Mouse (Mus musculus): ENCODE measurements at regions not wholly inside any gene's neighbourhood (a gene's known extent, or its start where the extent isn't known, plus 50 kb on each side); places are given as distances from the start of the nearest gene placed in this dataset.

GRCm38 (mm10) chr16:79450871-79451270 is 360.0 kb upstream of the Tmprss15 start:
- TF ChIP-seq CTCF (IDR thresholded peaks at IDR 0.05; ENCODE audit: low read depth, low read length): no peak
- Histone ChIP-seq H3K4me1 (ENCODE audit: control insufficient read depth, insufficient read depth, low read length) (no peaks in the 10 kb centered on the region), H3K4me3 (ENCODE audit: insufficient read depth, low read length) (no peak overlapping the region), H3K27ac (ENCODE audit: insufficient read depth, low read depth, low read length) (no peak overlapping the region)

- Histone ChIP-seq H3K27ac (ENCODE audit: insufficient read depth, low read depth, low read length) (no peak overlapping the region), H3K4me1 (ENCODE audit: control insufficient read depth, insufficient read depth, low read length) (no peaks in the 10 kb centered on the region), H3K4me3 (ENCODE audit: insufficient read depth, low read length) (no peak overlapping the region)
- no peak for TF ChIP-seq CTCF (IDR thresholded peaks at IDR 0.05; ENCODE audit: low read depth, low read length)
- no peak for TF ChIP-seq POLR2A (IDR thresholded peaks at IDR 0.05; ENCODE audit: borderline replicate concordance, low read depth, low read length)
These were observed 358.8 kb upstream of the Tmprss15 start for GRCm38 (mm10) chr16:79449732-79450131.

GRCm38 (mm10) chr16:79407385-79407784 is 316.5 kb upstream of the Tmprss15 start:
- no peaks in the 10 kb centered on the region for H3K4me1 ChIP-seq (ENCODE audit: control insufficient read depth, insufficient read depth, low read length)
- no peak overlapping the region for H3K4me3 ChIP-seq (ENCODE audit: insufficient read depth, low read length)
- H3K27ac ChIP-seq (ENCODE audit: insufficient read depth, low read depth, low read length): no peak overlapping the region
- TF ChIP-seq POLR2A (IDR thresholded peaks at IDR 0.05; ENCODE audit: borderline replicate concordance, low read depth, low read length) (no peak), CTCF (IDR thresholded peaks at IDR 0.05; ENCODE audit: low read depth, low read length) (no peak)

- Histone ChIP-seq H3K4me1 (ENCODE audit: control insufficient read depth, insufficient read depth, low read length) (no peaks in the 10 kb centered on the region), H3K4me3 (ENCODE audit: insufficient read depth, low read length) (no peak overlapping the region), H3K27ac (ENCODE audit: insufficient read depth, low read depth, low read length) (no peak overlapping the region)
- no peak for TF ChIP-seq CTCF (IDR thresholded peaks at IDR 0.05; ENCODE audit: low read depth, low read length)
- TF ChIP-seq POLR2A (IDR thresholded peaks at IDR 0.05; ENCODE audit: borderline replicate concordance, low read depth, low read length): no peak
These were observed 315.3 kb upstream of the Tmprss15 start for GRCm38 (mm10) chr16:79406216-79406615.

GRCm38 (mm10) chr16:79404064-79404463 is 313.2 kb upstream of the Tmprss15 start:
- Histone ChIP-seq H3K4me3 (ENCODE audit: insufficient read depth, low read length) (no peak overlapping the region), H3K27ac (ENCODE audit: insufficient read depth, low read depth, low read length) (no peak overlapping the region), H3K4me1 (ENCODE audit: control insufficient read depth, insufficient read depth, low read length) (no peaks in the 10 kb centered on the region)
- TF ChIP-seq CTCF (IDR thresholded peaks at IDR 0.05; ENCODE audit: low read depth, low read length) (no peak), POLR2A (IDR thresholded peaks at IDR 0.05; ENCODE audit: borderline replicate concordance, low read depth, low read length) (no peak)

GRCm38 (mm10) chr16:79400100-79400499 is 309.2 kb upstream of the Tmprss15 start:
- Histone ChIP-seq H3K27ac (ENCODE audit: insufficient read depth, low read depth, low read length) (no peak overlapping the region), H3K4me1 (ENCODE audit: control insufficient read depth, insufficient read depth, low read length) (no peaks in the 10 kb centered on the region), H3K4me3 (ENCODE audit: insufficient read depth, low read length) (no peak overlapping the region)
- TF ChIP-seq CTCF (IDR thresholded peaks at IDR 0.05; ENCODE audit: low read depth, low read length): no peak
- TF ChIP-seq POLR2A (IDR thresholded peaks at IDR 0.05; ENCODE audit: borderline replicate concordance, low read depth, low read length): no peak

GRCm38 (mm10) chr16:79398476-79398875 is 307.6 kb upstream of the Tmprss15 start:
- TF ChIP-seq CTCF (IDR thresholded peaks at IDR 0.05; ENCODE audit: low read depth, low read length) (no peak), POLR2A (IDR thresholded peaks at IDR 0.05; ENCODE audit: borderline replicate concordance, low read depth, low read length) (no peak)
- Histone ChIP-seq H3K27ac (ENCODE audit: insufficient read depth, low read depth, low read length) (no peak overlapping the region), H3K4me3 (ENCODE audit: insufficient read depth, low read length) (no peak overlapping the region), H3K4me1 (ENCODE audit: control insufficient read depth, insufficient read depth, low read length) (no peaks in the 10 kb centered on the region)

- TF ChIP-seq CTCF (IDR thresholded peaks at IDR 0.05; ENCODE audit: low read depth, low read length): no peak
- no peak for TF ChIP-seq POLR2A (IDR thresholded peaks at IDR 0.05; ENCODE audit: borderline replicate concordance, low read depth, low read length)
- H3K27ac ChIP-seq (ENCODE audit: insufficient read depth, low read depth, low read length): no peak overlapping the region
- no peak overlapping the region for H3K4me3 ChIP-seq (ENCODE audit: insufficient read depth, low read length)
- H3K4me1 ChIP-seq (ENCODE audit: control insufficient read depth, insufficient read depth, low read length): no peaks in the 10 kb centered on the region
These were observed 303.5 kb upstream of the Tmprss15 start for GRCm38 (mm10) chr16:79394425-79394824.

GRCm38 (mm10) chr16:79386421-79386820 is 295.5 kb upstream of the Tmprss15 start:
- Histone ChIP-seq H3K4me1 (ENCODE audit: control insufficient read depth, insufficient read depth, low read length) (no peaks in the 10 kb centered on the region), H3K4me3 (ENCODE audit: insufficient read depth, low read length) (no peak overlapping the region), H3K27ac (ENCODE audit: insufficient read depth, low read depth, low read length) (no peak overlapping the region)
- TF ChIP-seq CTCF (IDR thresholded peaks at IDR 0.05; ENCODE audit: low read depth, low read length) (no peak), POLR2A (IDR thresholded peaks at IDR 0.05; ENCODE audit: borderline replicate concordance, low read depth, low read length) (no peak)

- H3K4me3 ChIP-seq (ENCODE audit: insufficient read depth, low read length): no peak overlapping the region
- H3K4me1 ChIP-seq (ENCODE audit: control insufficient read depth, insufficient read depth, low read length): no peaks in the 10 kb centered on the region
- TF ChIP-seq CTCF (IDR thresholded peaks at IDR 0.05; ENCODE audit: low read depth, low read length) (no peak), POLR2A (IDR thresholded peaks at IDR 0.05; ENCODE audit: borderline replicate concordance, low read depth, low read length) (no peak)
- H3K27ac ChIP-seq (ENCODE audit: insufficient read depth, low read depth, low read length): no peak overlapping the region
These were observed 259.2 kb upstream of the Tmprss15 start for GRCm38 (mm10) chr16:79350127-79350526.

GRCm38 (mm10) chr16:79342453-79342852 is 251.6 kb upstream of the Tmprss15 start:
- Histone ChIP-seq H3K27ac (ENCODE audit: insufficient read depth, low read depth, low read length) (no peak overlapping the region), H3K4me3 (ENCODE audit: insufficient read depth, low read length) (no peak overlapping the region), H3K4me1 (ENCODE audit: control insufficient read depth, insufficient read depth, low read length) (no peaks in the 10 kb centered on the region)
- TF ChIP-seq CTCF (IDR thresholded peaks at IDR 0.05; ENCODE audit: low read depth, low read length) (no peak), POLR2A (IDR thresholded peaks at IDR 0.05; ENCODE audit: borderline replicate concordance, low read depth, low read length) (no peak)
